Comparison of ENCODE assay signal across 8 mouse cellular contexts in the genomic region with DNA sequence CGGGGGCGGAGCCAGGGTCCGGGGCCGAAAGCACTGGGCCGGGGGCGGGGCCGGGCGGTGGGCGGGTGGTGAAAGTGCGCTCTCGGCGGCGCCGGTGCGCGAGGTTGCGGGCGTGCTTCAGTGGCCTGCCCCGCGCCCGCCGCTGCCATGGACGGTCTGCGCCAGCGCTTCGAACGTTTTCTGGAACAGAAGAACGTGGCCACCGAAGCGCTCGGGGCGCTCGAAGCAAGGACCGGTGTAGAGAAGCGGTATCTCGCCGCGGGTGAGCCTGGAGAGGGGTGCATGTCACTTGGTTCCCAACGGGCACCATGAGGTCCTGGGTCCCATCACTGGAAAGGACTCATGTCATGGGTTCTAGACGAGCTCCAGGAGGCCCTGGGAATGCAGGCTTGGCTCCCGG. TPM values are rescaled to one million over a fixed set of nuclear protein-coding genes. Genes with fewer than 3 reads are reported as not detected.
DNase-seq lines count a peak whose midpoint lies in the region; ATAC-seq and TF ChIP-seq lines count a peak whose summit lies in the region.

No protein-coding gene starts in this region.

- peak overlapping the region; percentile 62 for H3K4me2 ChIP-seq in heart, postnatal 0 days (ENCODE audit: low read depth, low read length)
- peak overlapping the region; percentile 85 for H3K4me2 ChIP-seq in hindbrain, embryonic 11.5 days (replicated peaks; ENCODE audit: low read depth, low read length)
- H3K4me2 ChIP-seq in midbrain, embryonic 12.5 days (replicated peaks), result peak overlapping the region; percentile 88

- TF ChIP-seq EP300 in heart, postnatal 0 days (IDR thresholded peaks at IDR 0.05; ENCODE audit: low read depth), result no peak

- H3K36me3 ChIP-seq in heart, postnatal 0 days (replicated peaks; ENCODE audit: control insufficient read depth, insufficient read depth, low read length), result no peaks in the 10 kb centered on the region
- no peaks in the 10 kb centered on the region for H3K36me3 ChIP-seq in hindbrain, embryonic 11.5 days (ENCODE audit: control insufficient read depth, insufficient read depth, low read length)
- no peaks in the 10 kb centered on the region for H3K36me3 ChIP-seq in midbrain, embryonic 12.5 days

- 2% methylated on average over 41 of the region's 41 CpGs for WGBS in heart, postnatal 0 days
- WGBS in bone marrow, adult 2 months, result 1% methylated on average over 41 of the region's 41 CpGs
- 2% methylated on average over 41 of the region's 41 CpGs for WGBS in hindbrain, embryonic 11.5 days
- 3% methylated on average over 41 of the region's 41 CpGs for WGBS in midbrain, embryonic 12.5 days

- peak; percentile 43; the same call in 1 of the 2 replicates for TF ChIP-seq POLR2A in bone marrow, adult 2 months (IDR thresholded peaks at IDR 0.05; ENCODE audit: borderline replicate concordance, control insufficient read depth, low read depth, low read length)

- H3K27me3 ChIP-seq in heart, postnatal 0 days (ENCODE audit: control insufficient read depth, insufficient read depth, low read length), result peaks cover 37% of the 10 kb centered on the region
- H3K27me3 ChIP-seq in hindbrain, embryonic 11.5 days (ENCODE audit: control insufficient read depth, insufficient read depth, low read length), result peaks cover 7% of the 10 kb centered on the region
- H3K27me3 ChIP-seq in midbrain, embryonic 12.5 days, result peaks cover 46% of the 10 kb centered on the region

- H3K27ac ChIP-seq in heart, postnatal 0 days (ENCODE audit: low read depth), result no peak overlapping the region
- peak overlapping the region; percentile 24; the same call in 1 of the 2 replicates for H3K27ac ChIP-seq in bone marrow, adult 2 months (ENCODE audit: control insufficient read depth, insufficient read depth, low read depth, low read length, poor library complexity)
- no peak overlapping the region for H3K27ac ChIP-seq in hindbrain, embryonic 11.5 days (ENCODE audit: low read depth, low read length)
- H3K27ac ChIP-seq in midbrain, embryonic 12.5 days (replicated peaks), result 0 out of 2 replicates have a peak overlapping the region, but pooled peaks have one; percentile 46

- no peak for TF ChIP-seq CTCF in heart, postnatal 0 days (IDR thresholded peaks at IDR 0.05; ENCODE audit: low read depth)
- TF ChIP-seq CTCF in bone marrow, adult 2 months (IDR thresholded peaks at IDR 0.05; ENCODE audit: control insufficient read depth, insufficient read depth, low read length), result no peak

- intact Hi-C loops in gastrocnemius, postnatal 36 days (cut with DNase I), result no loop called here

- no peak for ATAC-seq in heart, postnatal 0 days (ENCODE audit: insufficient read depth, low read depth)
- no peak for ATAC-seq in hindbrain, embryonic 11.5 days (ENCODE audit: low FRiP score)
- no peak for ATAC-seq in midbrain, embryonic 12.5 days (ENCODE audit: low FRiP score, low read depth)

- no peak for DNase-seq in heart, postnatal 0 days (ENCODE audit: low spot score)
- DNase-seq in heart, postnatal 4 days, result no peak
- no peak for DNase-seq in hindbrain, embryonic 11.5 days (ENCODE audit: low spot score)
- no peak for DNase-seq in gastrocnemius, postnatal 36 days
- no peak for DNase-seq in adipocyte (ENCODE audit: low spot score)
- no peak for DNase-seq in right cerebral cortex, adult 2 months (ENCODE audit: low spot score in 2 of 2)

- H3K9ac ChIP-seq in heart, postnatal 0 days (replicated peaks; ENCODE audit: low read depth, low read length), result no peak overlapping the region
- H3K9ac ChIP-seq in hindbrain, embryonic 11.5 days (ENCODE audit: low read depth, low read length), result peak overlapping the region; percentile 49; the same call in 1 of the 2 replicates
- H3K9ac ChIP-seq in midbrain, embryonic 12.5 days (replicated peaks), result peak overlapping the region; percentile 51

- peaks cover 4% of the 10 kb centered on the region; the same call in 1 of the 2 replicates for H3K4me1 ChIP-seq in heart, postnatal 0 days (ENCODE audit: control insufficient read depth, insufficient read depth)
- no peaks in the 10 kb centered on the region; the same call in none of the 2 replicates for H3K4me1 ChIP-seq in bone marrow, adult 2 months (ENCODE audit: control insufficient read depth, insufficient read depth, low read length)
- 0 out of 2 replicates have a peak, but pooled peaks cover 5% of the 10 kb centered on the region for H3K4me1 ChIP-seq in hindbrain, embryonic 11.5 days (replicated peaks; ENCODE audit: control insufficient read depth, insufficient read depth, low read length)
- peaks cover 15% of the 10 kb centered on the region for H3K4me1 ChIP-seq in midbrain, embryonic 12.5 days

- H3K4me3 ChIP-seq in heart, postnatal 0 days (ENCODE audit: low read depth, low read length), result peak overlapping the region; percentile 33
- H3K4me3 ChIP-seq in bone marrow, adult 2 months (replicated peaks; ENCODE audit: control insufficient read depth, low read depth, low read length), result peak overlapping the region; percentile 51
- peak overlapping the region; percentile 46 for H3K4me3 ChIP-seq in hindbrain, embryonic 11.5 days (ENCODE audit: low read depth, low read length)
- peak overlapping the region; percentile 49 for H3K4me3 ChIP-seq in midbrain, embryonic 12.5 days

- no peaks in the 10 kb centered on the region for H3K9me3 ChIP-seq in heart, postnatal 0 days (replicated peaks; ENCODE audit: control insufficient read depth, low read length)
- no peaks in the 10 kb centered on the region for H3K9me3 ChIP-seq in hindbrain, embryonic 11.5 days (ENCODE audit: control insufficient read depth, low read length)
- no peaks in the 10 kb centered on the region for H3K9me3 ChIP-seq in midbrain, embryonic 12.5 days

RNA-seq across cellular contexts. Expression of a gene that starts 0.3 kb away (rescaled TPM):
- not detected in 2 replicates for total RNA-seq in heart, postnatal 0 days (2014; rRNA removed; ENCODE audit: low replicate concordance)
- 0.85 and 1.0 TPM in 2 replicates for polyA plus RNA-seq in heart, postnatal 0 days (2015; fragmentation: Nextera tagmentation; extraction: Ambion mirVana)
- 1 to 10 TPM; 1.6 to 1.8 TPM for total RNA-seq in heart, postnatal 4 days (2021)
- polyA plus RNA-seq in bone marrow, adult 2 months (2011; ENCODE audit: insufficient read depth, insufficient read length, low replicate concordance, missing spikeins), result 4.2 and 6.5 TPM in 2 replicates
- polyA plus RNA-seq in hindbrain, embryonic 11.5 days (2014; fragmentation: Nextera tagmentation; extraction: Ambion mirVana), result 3.7 and 3.8 TPM in 2 replicates
- polyA plus RNA-seq in midbrain, embryonic 12.5 days (2016; fragmentation: Nextera tagmentation; extraction: Ambion mirVana), result 3.1 and 4.3 TPM in 2 replicates
- total RNA-seq in gastrocnemius, postnatal 36 days (2021), result 1 to 10 TPM; 1.3 to 1.5 TPM

RNA-seq across cellular contexts. Expression of a gene that starts 0.8 kb away (rescaled TPM):
- not detected in 2 replicates for total RNA-seq in heart, postnatal 0 days (2014; rRNA removed; ENCODE audit: low replicate concordance)
- 2.0 and 2.1 TPM in 2 replicates for polyA plus RNA-seq in heart, postnatal 0 days (2015; fragmentation: Nextera tagmentation; extraction: Ambion mirVana)
- total RNA-seq in heart, postnatal 4 days (2021), result 1 to 10 TPM; 1.3 to 2.0 TPM
- polyA plus RNA-seq in bone marrow, adult 2 months (2011; ENCODE audit: insufficient read depth, insufficient read length, low replicate concordance, missing spikeins), result 1.4 TPM in 1 of 2 replicates, not detected in the other
- polyA plus RNA-seq in hindbrain, embryonic 11.5 days (2014; fragmentation: Nextera tagmentation; extraction: Ambion mirVana), result 1.1 and 1.8 TPM in 2 replicates
- 2.4 and 3.7 TPM in 2 replicates for polyA plus RNA-seq in midbrain, embryonic 12.5 days (2016; fragmentation: Nextera tagmentation; extraction: Ambion mirVana)
- total RNA-seq in gastrocnemius, postnatal 36 days (2021), result 1 to 10 TPM; 1.1 to 2.0 TPM

RNA-seq across cellular contexts. Expression of a gene that starts 9.7 kb away (rescaled TPM):
- total RNA-seq in heart, postnatal 0 days (2014; rRNA removed; ENCODE audit: low replicate concordance), result 13.5 and 41.4 TPM in 2 replicates
- polyA plus RNA-seq in heart, postnatal 0 days (2015; fragmentation: Nextera tagmentation; extraction: Ambion mirVana), result 35.2 and 37.4 TPM in 2 replicates
- 10 to 100 TPM; 16.9 TPM for total RNA-seq in heart, postnatal 4 days (2021)
- 40.8 and 52.1 TPM in 2 replicates for polyA plus RNA-seq in bone marrow, adult 2 months (2011; ENCODE audit: insufficient read depth, insufficient read length, low replicate concordance, missing spikeins)
- 32.9 and 34.9 TPM in 2 replicates for polyA plus RNA-seq in hindbrain, embryonic 11.5 days (2014; fragmentation: Nextera tagmentation; extraction: Ambion mirVana)
- 36.2 and 44.5 TPM in 2 replicates for polyA plus RNA-seq in midbrain, embryonic 12.5 days (2016; fragmentation: Nextera tagmentation; extraction: Ambion mirVana)
- 1 to 10 TPM; 5.5 to 6.2 TPM for total RNA-seq in gastrocnemius, postnatal 36 days (2021)

RNA-seq across cellular contexts. Expression of a gene that starts 18.1 kb away (rescaled TPM):
- total RNA-seq in heart, postnatal 0 days (2014; rRNA removed; ENCODE audit: low replicate concordance), result 18.5 and 34.6 TPM in 2 replicates
- polyA plus RNA-seq in heart, postnatal 0 days (2015; fragmentation: Nextera tagmentation; extraction: Ambion mirVana), result 12.6 and 14.6 TPM in 2 replicates
- 10 to 100 TPM; 32.8 to 34.2 TPM for total RNA-seq in heart, postnatal 4 days (2021)
- 3.0 and 8.6 TPM in 2 replicates for polyA plus RNA-seq in bone marrow, adult 2 months (2011; ENCODE audit: insufficient read depth, insufficient read length, low replicate concordance, missing spikeins)
- 0.54 and 0.70 TPM in 2 replicates for polyA plus RNA-seq in hindbrain, embryonic 11.5 days (2014; fragmentation: Nextera tagmentation; extraction: Ambion mirVana)
- polyA plus RNA-seq in midbrain, embryonic 12.5 days (2016; fragmentation: Nextera tagmentation; extraction: Ambion mirVana), result 0.38 and 0.79 TPM in 2 replicates
- 10 to 100 TPM; 27.4 to 38.1 TPM for total RNA-seq in gastrocnemius, postnatal 36 days (2021)

RNA-seq across cellular contexts. Expression of a gene that starts 26.2 kb away (rescaled TPM):
- total RNA-seq in heart, postnatal 0 days (2014; rRNA removed; ENCODE audit: low replicate concordance), result 1.7 TPM in 1 of 2 replicates, not detected in the other
- 0.05 TPM in 2 replicates for polyA plus RNA-seq in heart, postnatal 0 days (2015; fragmentation: Nextera tagmentation; extraction: Ambion mirVana)
- total RNA-seq in heart, postnatal 4 days (2021), result not detected
- polyA plus RNA-seq in bone marrow, adult 2 months (2011; ENCODE audit: insufficient read depth, insufficient read length, low replicate concordance, missing spikeins), result 2.2 TPM in 1 of 2 replicates, not detected in the other
- polyA plus RNA-seq in hindbrain, embryonic 11.5 days (2014; fragmentation: Nextera tagmentation; extraction: Ambion mirVana), result 0.11 and 0.14 TPM in 2 replicates
- 0.31 and 0.52 TPM in 2 replicates for polyA plus RNA-seq in midbrain, embryonic 12.5 days (2016; fragmentation: Nextera tagmentation; extraction: Ambion mirVana)
- under 1 TPM; 0.15 to 0.20 TPM for total RNA-seq in gastrocnemius, postnatal 36 days (2021)

Comparison
In these comparisons a context has a peak if more than half of its experiments do, and no peak if none do; other contexts are left out.
1. H3K27ac ChIP-seq: peak in bone marrow, adult 2 months (single experiment) and midbrain, embryonic 12.5 days (single experiment); none in heart, postnatal 0 days (single experiment) and hindbrain, embryonic 11.5 days (single experiment).
2. Peak in every context shown above with its lines, with median percentiles within 50 percentile points of each other: H3K4me2 ChIP-seq and H3K4me3 ChIP-seq.